Mouse (Mus musculus) embryonic facial prominence, embryonic 15.5 days (tissue): ENCODE data around the gene Cplx2. TPM values are rescaled to one million over a fixed set of nuclear protein-coding genes. Genes with fewer than 3 reads are reported as not detected.

Experiments used
- ATAC-seq: fragments of 200-750 bp; cut with Nextera tagmentation; 2 replicates; pipeline ENCODE4 v1.8.0; 2017; ENCODE audit warnings: low read depth, moderate TSS enrichment; ENCODE audit not compliant: insufficient number of reproducible peaks, low FRiP score, low TSS enrichment
- H3K27ac ChIP-seq: fragments of 300-500 bp; sonication (generic); replicated peaks from 2 replicates; pipeline ENCODE4 v1.5.1; 2015; ENCODE audit warnings: mild to moderate bottlenecking, inconsistent platforms
- H3K27me3 ChIP-seq: fragments of 300-500 bp; sonication (generic); 2 replicates; pipeline ENCODE4 v1.6.1; 2015; ENCODE audit warnings: inconsistent platforms
- H3K36me3 ChIP-seq: fragments of 300-500 bp; sonication (generic); 2 replicates; pipeline ENCODE4 v1.6.1; 2015; ENCODE audit warnings: mild to moderate bottlenecking, inconsistent platforms
- H3K4me1 ChIP-seq: fragments of 300-500 bp; sonication (generic); 2 replicates; pipeline ENCODE4 v1.6.1; 2015; ENCODE audit warnings: inconsistent platforms
- H3K4me2 ChIP-seq: fragments of 300-500 bp; sonication (generic); replicated peaks from 2 replicates; pipeline ENCODE4 v1.6.1; 2015; ENCODE audit warnings: mild to moderate bottlenecking, inconsistent platforms
- H3K4me3 ChIP-seq: fragments of 300-500 bp; sonication (generic); replicated peaks from 2 replicates; pipeline ENCODE4 v1.5.1; 2015; ENCODE audit warnings: mild to moderate bottlenecking, inconsistent platforms
- H3K9ac ChIP-seq: fragments of 300-500 bp; sonication (generic); 2 replicates; pipeline ENCODE4 v1.6.1; 2015; ENCODE audit warnings: inconsistent platforms
- H3K9me3 ChIP-seq: fragments of 300-500 bp; sonication (generic); replicated peaks from 2 replicates; pipeline ENCODE4 v1.6.1; 2016; ENCODE audit warnings: inconsistent platforms
- WGBS: fragments of 180-500 bp; shearing (Covaris S2); methylation state at CpG from one replicate; pipeline ENCODE4 v1.1.7; 2015; 5-methylcytosine and 5-hydroxymethylcytosine counted together
- polyA plus RNA-seq: library from polyadenylated mRNA; unstranded; fragments of >200 nt; fragmentation: Nextera tagmentation; extraction: Ambion mirVana; gene quantifications from 2 replicates; pipeline ENCODE4 v1.2.1, GENCODE M21; 2015

The Cplx2 gene
- polyA plus RNA-seq, 1 experiment from 2014 or later = 7.7 TPM

DNA sequence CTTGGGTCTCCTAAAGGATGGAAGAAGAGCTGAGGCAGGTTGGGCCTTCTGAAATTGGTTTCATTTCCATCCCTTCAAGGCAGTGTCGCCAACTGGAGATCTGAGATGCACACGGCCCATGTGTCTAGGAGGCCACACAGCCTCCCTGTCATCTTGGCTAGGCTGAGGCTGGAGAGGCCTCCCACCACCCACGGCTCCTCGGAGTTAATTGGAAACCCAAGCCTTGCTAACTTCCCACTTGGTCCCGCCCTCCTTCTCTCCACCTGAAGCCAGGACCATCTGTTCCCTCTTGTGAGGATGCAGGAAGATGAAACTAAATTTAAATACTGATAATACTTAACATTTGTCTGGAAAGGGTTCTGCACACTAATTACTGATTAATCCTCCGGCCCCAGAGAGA lies 34.1 kb upstream of the Cplx2 start:
- no peak overlapping the region for H3K27ac ChIP-seq
- 60% methylated on average over 6 of the region's 6 CpGs for WGBS
- peaks cover 19% of the 10 kb centered on the region for H3K4me1 ChIP-seq
- no peaks in the 10 kb centered on the region for H3K9me3 ChIP-seq
- H3K9ac ChIP-seq = no peak overlapping the region
- ATAC-seq = no peak
- no peaks in the 10 kb centered on the region for H3K36me3 ChIP-seq
- H3K4me2 ChIP-seq = no peak overlapping the region
- no peaks in the 10 kb centered on the region for H3K27me3 ChIP-seq
- no peak overlapping the region for H3K4me3 ChIP-seq

DNA sequence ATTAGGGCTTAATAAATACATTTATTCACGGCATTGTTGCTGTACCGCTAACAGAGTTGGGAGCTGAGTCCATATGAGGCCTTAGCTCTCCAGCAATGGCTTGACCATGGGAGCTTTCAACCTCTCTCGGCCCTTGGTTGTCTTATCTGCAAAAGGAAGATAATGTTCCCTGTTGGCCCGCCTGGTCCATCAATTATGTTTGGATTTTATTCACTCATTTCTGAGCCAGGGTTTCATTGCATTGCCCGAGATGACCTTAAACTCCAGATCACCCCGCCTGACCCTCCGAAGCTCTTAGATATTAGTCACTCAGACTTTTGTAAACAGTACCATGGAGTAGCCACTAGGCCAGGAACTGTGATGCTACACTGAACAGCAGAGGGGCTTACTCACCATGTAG lies 33.6 kb upstream of the Cplx2 start:
- Histone ChIP-seq H3K9me3 (no peaks in the 10 kb centered on the region), H3K9ac (no peak overlapping the region), H3K4me3 (no peak overlapping the region), H3K36me3 (no peaks in the 10 kb centered on the region), H3K27ac (no peak overlapping the region), H3K4me2 (no peak overlapping the region), H3K27me3 (no peaks in the 10 kb centered on the region), H3K4me1 (peaks cover 14% of the 10 kb centered on the region)
- 84% methylated on average over 7 of the region's 7 CpGs for WGBS
- no peak for ATAC-seq

DNA sequence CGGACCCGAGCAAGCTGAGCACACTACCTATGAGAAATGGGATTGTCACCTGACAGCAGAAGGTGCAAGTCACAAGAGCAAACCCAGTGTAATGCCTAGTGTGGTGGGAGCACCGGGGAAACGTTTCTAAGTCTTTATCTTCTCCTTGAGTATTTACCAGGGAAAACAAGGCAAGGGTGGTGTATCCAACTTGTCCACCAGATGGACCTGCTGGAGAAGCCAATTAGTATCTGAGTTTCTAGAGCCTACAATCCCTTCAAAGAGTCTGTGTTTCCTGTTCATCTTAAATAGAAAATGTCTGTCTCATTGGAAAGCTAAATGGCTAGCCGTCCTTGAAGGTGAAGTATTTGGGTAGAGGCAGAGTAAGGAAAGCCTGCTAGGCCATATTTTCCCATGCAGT lies 32.3 kb upstream of the Cplx2 start:
- H3K4me2 ChIP-seq = no peak overlapping the region
- H3K27me3 ChIP-seq = no peaks in the 10 kb centered on the region
- no peaks in the 10 kb centered on the region for H3K9me3 ChIP-seq
- no peak overlapping the region for H3K9ac ChIP-seq
- no peaks in the 10 kb centered on the region for H3K36me3 ChIP-seq
- 81% methylated on average over 5 of the region's 5 CpGs for WGBS
- H3K27ac ChIP-seq = no peak overlapping the region
- no peak overlapping the region for H3K4me3 ChIP-seq
- H3K4me1 ChIP-seq = 0 out of 2 replicates have a peak, but pooled peaks cover 1% of the 10 kb centered on the region
- no peak for ATAC-seq

DNA sequence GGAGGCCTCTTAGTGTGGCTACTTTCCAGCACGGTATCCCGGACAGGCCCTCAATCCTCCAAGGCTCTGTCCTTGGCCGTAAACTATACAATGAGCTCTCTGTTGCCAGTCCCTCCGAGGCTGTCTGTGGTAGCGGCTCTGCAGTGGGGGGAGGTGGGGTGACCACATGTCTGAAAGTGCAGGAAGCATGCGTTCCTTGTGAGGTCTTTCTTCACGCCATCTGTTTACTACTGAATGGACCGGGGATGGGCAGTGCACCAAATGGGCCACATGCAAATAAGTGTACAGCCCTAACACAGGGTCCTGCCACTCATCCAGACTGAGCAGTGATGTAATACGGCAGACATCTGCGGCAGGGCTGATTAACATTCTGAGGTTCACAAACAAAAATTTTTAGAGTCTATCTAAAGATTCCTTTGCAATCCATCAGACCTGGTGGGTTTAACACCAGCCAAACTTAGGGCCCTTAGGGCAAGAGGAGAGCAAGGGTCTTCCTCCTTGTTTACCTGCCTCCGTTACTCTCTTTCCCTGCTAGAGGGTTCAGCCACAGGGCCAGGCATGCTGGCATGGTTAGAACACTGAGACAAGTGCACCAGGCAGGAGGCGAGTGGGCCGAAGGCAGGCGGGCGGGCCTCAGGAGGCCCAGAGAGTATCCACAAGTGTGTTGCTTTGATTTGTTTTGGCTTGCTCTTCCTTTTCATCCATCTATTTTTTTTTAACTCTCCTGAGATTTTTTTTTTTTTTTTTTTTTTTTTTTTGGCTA lies 25.1 kb upstream of the Cplx2 start:
- no peak overlapping the region for H3K4me3 ChIP-seq
- 56% methylated on average over 15 of the region's 15 CpGs for WGBS
- no peak overlapping the region for H3K27ac ChIP-seq
- no peaks in the 10 kb centered on the region for H3K36me3 ChIP-seq
- H3K9ac ChIP-seq = no peak overlapping the region
- ATAC-seq = peak; percentile 69
- no peak overlapping the region for H3K4me2 ChIP-seq
- H3K27me3 ChIP-seq = no peaks in the 10 kb centered on the region
- H3K9me3 ChIP-seq = no peaks in the 10 kb centered on the region
- H3K4me1 ChIP-seq = no peaks in the 10 kb centered on the region

DNA sequence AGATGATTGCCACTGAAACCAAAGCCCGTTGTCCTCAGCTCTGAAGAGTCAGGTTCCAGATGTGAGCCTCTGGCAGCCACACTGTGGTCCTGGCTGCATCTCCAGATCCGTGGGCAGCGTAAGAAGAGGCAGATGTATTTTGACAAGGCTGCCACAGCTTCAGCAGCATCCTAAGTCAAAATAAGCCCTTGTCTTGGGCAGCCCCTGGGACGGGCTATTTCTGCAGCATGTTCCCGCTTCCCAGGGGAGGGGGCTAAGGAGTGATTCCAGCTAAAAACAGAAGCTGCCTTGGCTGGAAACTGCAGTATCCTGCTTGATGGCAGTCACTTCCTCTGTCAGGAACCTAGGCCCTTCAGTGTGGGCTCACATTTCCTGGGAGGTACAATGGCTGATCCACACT lies 23.1 kb upstream of the Cplx2 start:
- Histone ChIP-seq H3K4me2 (no peak overlapping the region), H3K9ac (no peak overlapping the region), H3K36me3 (no peaks in the 10 kb centered on the region), H3K4me1 (no peaks in the 10 kb centered on the region), H3K9me3 (no peaks in the 10 kb centered on the region), H3K27me3 (no peaks in the 10 kb centered on the region), H3K4me3 (no peak overlapping the region), H3K27ac (no peak overlapping the region)
- no peak for ATAC-seq
- 42% methylated on average over 5 of the region's 5 CpGs for WGBS

DNA sequence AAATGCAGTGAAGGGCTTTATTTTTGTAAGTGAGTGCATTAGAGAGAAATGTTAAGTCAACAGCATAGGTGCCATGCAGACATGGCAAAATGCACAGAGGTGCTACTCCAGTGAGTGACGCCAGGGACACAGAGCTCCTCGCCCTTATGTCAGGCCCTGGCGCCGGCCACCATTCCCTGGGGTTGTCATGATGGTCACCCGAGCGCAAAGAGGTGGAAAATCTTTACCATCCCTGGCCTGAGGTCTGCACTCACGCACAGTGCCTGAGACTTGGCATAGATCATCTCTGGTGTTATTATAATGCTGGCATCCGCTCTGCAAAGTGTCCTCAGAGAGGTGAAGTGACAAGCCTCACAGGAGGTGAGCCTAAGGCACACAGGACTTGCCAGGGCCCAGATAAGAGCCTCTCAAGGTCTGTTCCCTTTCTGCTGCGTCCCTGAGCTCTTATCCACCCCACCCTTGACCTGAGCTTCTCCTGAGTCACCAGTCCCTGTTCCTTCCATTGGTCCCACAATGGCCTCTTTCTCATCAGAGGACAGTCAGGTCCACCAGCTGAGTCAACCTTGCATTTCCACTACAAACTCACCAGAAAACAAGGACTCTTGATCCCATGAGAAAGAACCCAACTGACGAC lies 21.9 kb upstream of the Cplx2 start:
- no peak for ATAC-seq

DNA sequence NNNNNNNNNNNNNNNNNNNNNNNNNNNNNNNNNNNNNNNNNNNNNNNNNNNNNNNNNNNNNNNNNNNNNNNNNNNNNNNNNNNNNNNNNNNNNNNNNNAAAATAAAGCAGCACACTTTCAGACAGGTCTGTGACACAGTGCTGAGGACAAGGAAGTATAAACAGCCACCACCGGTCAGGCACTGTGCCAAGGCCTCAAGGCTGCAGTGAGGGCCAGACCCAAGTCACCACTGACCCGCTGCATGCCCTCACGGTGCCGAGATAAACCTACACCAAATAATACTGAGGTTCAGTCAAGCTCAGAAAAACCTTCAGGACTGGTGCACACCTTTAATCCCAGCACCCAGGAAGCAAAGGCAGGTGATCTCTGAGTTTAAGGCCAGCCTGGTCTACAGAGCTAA lies 13.7 kb upstream of the Cplx2 start:
- no peaks in the 10 kb centered on the region for H3K27me3 ChIP-seq
- H3K36me3 ChIP-seq = no peaks in the 10 kb centered on the region
- H3K9me3 ChIP-seq = no peaks in the 10 kb centered on the region
- no peak overlapping the region for H3K27ac ChIP-seq
- no peak for ATAC-seq
- no peak overlapping the region for H3K4me3 ChIP-seq
- H3K4me2 ChIP-seq = no peak overlapping the region
- H3K9ac ChIP-seq = no peak overlapping the region
- H3K4me1 ChIP-seq = no peaks in the 10 kb centered on the region
- WGBS = 68% methylated on average over 4 of the region's 4 CpGs

More for the DNA sequence above, 21.9 kb upstream of the Cplx2 start:
- Histone ChIP-seq H3K9ac (no peak overlapping the region), H3K9me3 (no peaks in the 10 kb centered on the region), H3K4me2 (no peak overlapping the region), H3K4me1 (no peaks in the 10 kb centered on the region), H3K27me3 (no peaks in the 10 kb centered on the region), H3K27ac (no peak overlapping the region), H3K36me3 (no peaks in the 10 kb centered on the region), H3K4me3 (no peak overlapping the region)
- WGBS = 89% methylated on average over 10 of the region's 10 CpGs

DNA sequence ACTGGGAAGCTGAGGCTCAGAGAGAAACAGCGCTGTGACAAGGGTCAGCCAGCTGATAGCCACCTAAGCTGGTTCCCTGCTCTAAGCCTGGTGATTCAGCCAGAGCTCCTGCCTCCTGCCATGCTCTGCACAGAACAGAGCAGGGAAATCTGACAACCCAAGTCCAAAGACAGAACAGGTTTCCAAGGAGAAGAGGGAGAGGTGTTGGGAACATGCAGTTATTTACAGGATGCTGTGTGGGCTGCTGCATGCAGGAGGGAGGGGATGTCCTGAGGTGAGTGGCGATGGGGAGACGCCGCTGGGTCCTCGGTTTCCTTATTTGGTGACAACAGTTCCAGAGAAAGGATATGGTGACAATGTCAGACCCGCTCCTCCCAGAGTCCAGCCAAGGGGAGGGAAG lies 12.0 kb upstream of the Cplx2 start:
- H3K27me3 ChIP-seq = no peaks in the 10 kb centered on the region
- H3K36me3 ChIP-seq = no peaks in the 10 kb centered on the region
- H3K4me1 ChIP-seq = no peaks in the 10 kb centered on the region
- no peak overlapping the region for H3K4me3 ChIP-seq
- no peaks in the 10 kb centered on the region for H3K9me3 ChIP-seq
- H3K27ac ChIP-seq = no peak overlapping the region
- ATAC-seq = no peak
- no peak overlapping the region for H3K4me2 ChIP-seq
- H3K9ac ChIP-seq = no peak overlapping the region
- 85% methylated on average over 6 of the region's 6 CpGs for WGBS

DNA sequence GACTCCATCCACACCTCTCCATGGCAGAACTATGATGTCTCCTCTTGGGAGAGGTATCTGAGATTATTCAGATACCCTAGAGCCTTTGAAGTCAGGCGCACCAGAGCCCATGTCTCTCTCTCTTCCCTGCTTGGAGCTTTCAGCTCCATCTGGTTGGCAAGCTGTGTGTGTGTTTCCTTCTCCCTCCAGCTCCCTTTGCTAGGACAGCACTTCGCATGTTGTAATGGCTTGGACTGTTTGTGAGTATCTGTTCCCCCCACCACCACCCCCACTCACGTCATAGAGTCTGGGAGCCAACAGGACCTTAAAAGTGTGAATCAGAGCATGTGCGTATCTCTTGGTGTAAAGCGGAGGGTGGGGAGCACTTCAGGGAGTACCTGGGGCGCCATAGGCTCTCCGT lies 6.5 kb upstream of the Cplx2 start:
- Histone ChIP-seq H3K4me2 (no peak overlapping the region), H3K27ac (no peak overlapping the region), H3K36me3 (no peaks in the 10 kb centered on the region), H3K27me3 (no peaks in the 10 kb centered on the region; the same call in 1 of the 2 replicates), H3K9ac (no peak overlapping the region), H3K4me3 (no peak overlapping the region), H3K4me1 (no peaks in the 10 kb centered on the region), H3K9me3 (no peaks in the 10 kb centered on the region)
- ATAC-seq = no peak
- 85% methylated on average over 7 of the region's 7 CpGs for WGBS

DNA sequence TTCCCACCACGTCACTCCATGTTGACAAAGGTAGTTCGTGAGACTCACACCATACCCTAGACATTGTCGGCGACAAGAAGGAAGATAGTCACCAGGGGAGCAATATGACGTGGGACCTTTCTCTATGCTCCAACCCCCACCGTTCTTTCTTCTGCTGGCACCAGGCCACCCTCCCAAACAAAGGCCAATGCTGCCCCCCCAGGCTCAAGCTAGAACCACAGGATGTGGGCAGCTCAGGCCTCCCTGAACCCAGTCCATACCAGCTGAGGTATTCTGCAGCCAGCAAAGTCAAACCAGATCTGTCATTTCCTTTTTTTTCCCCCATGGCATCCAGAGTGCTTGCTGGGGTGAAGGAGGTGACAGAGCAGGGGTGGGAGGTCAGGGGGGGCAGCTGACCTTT lies 3.4 kb upstream of the Cplx2 start:
- no peak overlapping the region for H3K9ac ChIP-seq
- no peak overlapping the region for H3K4me2 ChIP-seq
- H3K4me3 ChIP-seq = no peak overlapping the region
- WGBS = 71% methylated on average over 6 of the region's 6 CpGs
- H3K9me3 ChIP-seq = no peaks in the 10 kb centered on the region
- H3K4me1 ChIP-seq = peaks cover 26% of the 10 kb centered on the region
- peaks cover 17% of the 10 kb centered on the region for H3K27me3 ChIP-seq
- no peak for ATAC-seq
- no peak overlapping the region for H3K27ac ChIP-seq
- no peaks in the 10 kb centered on the region for H3K36me3 ChIP-seq

DNA sequence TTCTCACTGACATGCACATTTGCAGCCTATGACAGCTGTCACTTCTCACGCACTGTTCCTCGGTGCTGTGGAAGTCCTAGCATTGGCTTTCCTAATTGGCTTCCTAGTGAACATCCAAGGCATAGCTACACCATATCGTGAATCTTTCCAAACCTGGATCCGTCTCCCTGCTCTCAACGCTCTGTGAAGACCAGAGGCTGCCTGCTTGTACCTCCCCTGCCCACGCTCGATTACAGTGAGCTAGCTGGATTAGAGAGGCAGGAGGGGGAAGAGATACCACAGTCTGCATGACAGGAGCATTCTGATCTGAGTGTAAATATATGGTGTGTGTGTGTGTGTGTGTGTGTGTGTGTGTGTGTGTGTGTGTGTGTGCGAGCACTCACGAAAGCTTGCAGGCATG lies 3.0 kb upstream of the Cplx2 start:
- peaks cover 17% of the 10 kb centered on the region for H3K27me3 ChIP-seq
- no peaks in the 10 kb centered on the region for H3K9me3 ChIP-seq
- no peak overlapping the region for H3K4me3 ChIP-seq
- H3K27ac ChIP-seq = no peak overlapping the region
- H3K4me1 ChIP-seq = peaks cover 26% of the 10 kb centered on the region
- ATAC-seq = no peak
- H3K36me3 ChIP-seq = no peaks in the 10 kb centered on the region
- no peak overlapping the region for H3K9ac ChIP-seq
- WGBS = 72% methylated on average over 9 of the region's 9 CpGs
- H3K4me2 ChIP-seq = no peak overlapping the region
